Mouse (Mus musculus) stomach, postnatal 0 days (tissue): ENCODE data around the gene Olfr599. TPM values are rescaled to one million over a fixed set of nuclear protein-coding genes. Genes with fewer than 3 reads are reported as not detected.
"Not testable (repeated sequence)": the region's sequence is repeated elsewhere in the genome, so short reads cannot be mapped to it uniquely, and the experiment has no call there.

Experiments used
- ATAC-seq: fragments of 200-750 bp; cut with Nextera tagmentation; 2 replicates; pipeline ENCODE4 v1.8.0; 2017; ENCODE audit not compliant: low FRiP score, low TSS enrichment
- DNase-seq: peaks from one replicate; pipeline ENCODE4 v3.0.0-alpha.2; 2016; ENCODE audit warnings: low spot score
- H3K27ac ChIP-seq: fragments of 300-500 bp; sonication (generic); replicated peaks from 2 replicates; pipeline ENCODE4 v1.5.1; 2014; ENCODE audit warnings: mild to moderate bottlenecking, control low read depth
- H3K27me3 ChIP-seq: fragments of 300-500 bp; sonication (generic); 2 replicates; pipeline ENCODE4 v1.6.1; 2014; ENCODE audit warnings: low read length; ENCODE audit not compliant: control insufficient read depth, insufficient read depth
- H3K36me3 ChIP-seq: fragments of 300-500 bp; sonication (generic); 2 replicates; pipeline ENCODE4 v1.6.1; 2014; ENCODE audit warnings: low read length, mixed read lengths; ENCODE audit not compliant: control insufficient read depth, insufficient read depth
- H3K4me1 ChIP-seq: fragments of 300-500 bp; sonication (generic); replicated peaks from 2 replicates; pipeline ENCODE4 v1.6.1; 2014; ENCODE audit warnings: antibody characterized with exemption; ENCODE audit not compliant: control insufficient read depth, insufficient read depth
- H3K4me2 ChIP-seq: fragments of 300-500 bp; sonication (generic); replicated peaks from 2 replicates; pipeline ENCODE4 v1.6.1; 2014; ENCODE audit warnings: low read depth, mild to moderate bottlenecking, control low read depth, moderate library complexity
- H3K4me3 ChIP-seq: fragments of 300-500 bp; sonication (generic); 2 replicates; pipeline ENCODE4 v1.5.1; 2014; ENCODE audit warnings: low read depth, low read length, control low read depth
- H3K9ac ChIP-seq: fragments of 300-500 bp; sonication (generic); 2 replicates; pipeline ENCODE4 v1.6.1; 2014; ENCODE audit warnings: mild to moderate bottlenecking, low read length, control low read depth, mixed read lengths
- H3K9me3 ChIP-seq: fragments of 300-500 bp; sonication (generic); 2 replicates; pipeline ENCODE4 v1.6.1; 2016; ENCODE audit warnings: low read length; ENCODE audit not compliant: control insufficient read depth
- CTCF ChIP-seq: IDR thresholded peaks from 2 replicates; pipeline ENCODE4 v1.5.1; 2016; ENCODE audit warnings: antibody characterized with exemption, low read depth, mild to moderate bottlenecking, moderate library complexity
- EP300 ChIP-seq: optimal IDR thresholded peaks from 2 replicates; pipeline ENCODE3; 2016; ENCODE audit warnings: antibody characterized with exemption
- WGBS: fragments of 180-500 bp; shearing (Covaris S2); extraction: QIAGEN DNeasy Blood & Tissue Kit; methylation state at CpG from one replicate; pipeline ENCODE4 v1.1.7; 2014; 5-methylcytosine and 5-hydroxymethylcytosine counted together
- polyA plus RNA-seq: library from polyadenylated mRNA; unstranded; fragments of >200 nt; fragmentation: Nextera tagmentation; extraction: Ambion mirVana; gene quantifications from 2 replicates; pipeline ENCODE4 v1.2.1, GENCODE M21; 2015

The Olfr599 gene
- polyA plus RNA-seq = not detected in 2 replicates

DNA sequence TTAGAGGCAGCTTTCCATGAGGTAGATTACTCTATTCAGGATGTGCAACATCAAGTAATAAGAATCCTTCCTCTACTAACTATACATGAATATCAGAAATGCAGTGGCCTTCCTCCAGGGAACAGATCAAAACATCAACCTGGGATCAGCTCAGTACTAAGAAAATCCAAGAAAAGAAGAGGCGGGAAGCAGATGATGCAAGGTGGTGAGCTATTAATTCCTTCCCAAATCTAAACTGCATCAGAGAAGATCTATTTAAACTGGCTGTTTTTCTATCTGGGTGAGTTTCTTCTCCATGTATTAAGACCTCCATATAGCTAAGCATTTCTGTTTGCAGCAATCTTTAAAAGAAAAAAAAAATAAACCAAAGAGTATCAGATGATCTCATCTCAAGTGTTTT, at the start of gene Olfr599:
Olfr599 (plus strand) TSS at position 301 of the 400 bp plus-strand sequence.
- Histone ChIP-seq H3K9me3 (no peaks in the 10 kb centered on the region), H3K4me3 (no peak within 1 kb of the TSS), H3K9ac (no peak within 1 kb of the TSS), H3K27me3 (no peaks in the 10 kb centered on the region), H3K36me3 (no peaks in the 10 kb centered on the region), H3K4me1 (no peaks in the 10 kb centered on the region), H3K27ac (no peak within 1 kb of the TSS), H3K4me2 (no peak within 1 kb of the TSS)
- TF ChIP-seq CTCF = no peak
- no peak for TF ChIP-seq EP300
- DNase-seq = no peak
- no peak for ATAC-seq
- 90% methylated on average over 1 of the region's 1 CpGs for WGBS

- not testable (repeated sequence) for H3K4me1 ChIP-seq, H3K4me3 ChIP-seq, ATAC-seq, DNase-seq, H3K9ac ChIP-seq, H3K4me2 ChIP-seq, H3K9me3 ChIP-seq, H3K27ac ChIP-seq, H3K36me3 ChIP-seq, H3K27me3 ChIP-seq
- WGBS = 78% methylated on average over 2 of the region's 2 CpGs
Measured at GRCm38 (mm10) chr7:103305348-103305747, 30.4 kb upstream of the Olfr599 start, which contains the start of gene Olfr596. Olfr596 (plus strand) TSS chr7:103305648.

- 79% methylated on average over 2 of the region's 2 CpGs for WGBS
- H3K27ac ChIP-seq, H3K4me3 ChIP-seq, DNase-seq, ATAC-seq, H3K27me3 ChIP-seq, H3K9me3 ChIP-seq, H3K4me1 ChIP-seq, H3K9ac ChIP-seq, H3K36me3 ChIP-seq, H3K4me2 ChIP-seq: not testable (repeated sequence)
Measured at GRCm38 (mm10) chr7:103316015-103316414, 19.7 kb upstream of the Olfr599 start, which contains the start of gene Olfr597. Olfr597 (plus strand) TSS chr7:103316315.

GRCm38 (mm10) chr7:103323268-103323667, 12.4 kb upstream of the Olfr599 start, which contains the start of gene Olfr598:
Olfr598 (plus strand) TSS chr7:103323568.
- Histone ChIP-seq H3K9ac (no peak within 1 kb of the TSS), H3K27ac (no peak within 1 kb of the TSS), H3K27me3 (no peaks in the 10 kb centered on the region), H3K4me2 (no peak within 1 kb of the TSS), H3K36me3 (no peaks in the 10 kb centered on the region), H3K4me3 (no peak within 1 kb of the TSS), H3K9me3 (no peaks in the 10 kb centered on the region), H3K4me1 (no peaks in the 10 kb centered on the region)
- no peak for DNase-seq
- TF ChIP-seq CTCF = no peak
- TF ChIP-seq EP300 = no peak
- no peak for ATAC-seq

DNA sequence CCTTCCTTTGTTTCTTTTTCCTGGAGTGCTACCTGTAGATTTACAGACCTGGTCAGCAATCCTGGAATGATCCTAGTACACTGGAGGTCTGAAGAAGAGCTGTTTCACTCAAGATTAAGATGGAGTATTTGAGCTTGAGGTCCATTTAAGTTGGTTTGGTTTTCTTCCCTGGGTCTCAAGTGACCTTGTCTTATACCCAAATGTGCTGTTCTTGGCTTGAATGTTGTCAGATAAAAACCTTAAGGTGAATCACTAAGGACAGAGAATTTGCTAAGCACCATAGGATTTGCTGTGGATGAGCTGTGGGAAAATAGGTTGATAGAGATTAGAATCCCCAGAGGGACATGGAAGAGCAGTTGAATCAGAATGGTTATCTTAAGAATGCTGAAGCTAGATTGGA, 13.9 kb downstream of the Olfr599 start, which contains the start of gene Olfr600:
Olfr600 (minus strand) TSS at position 101 of the 400 bp plus-strand sequence.
- no peak within 1 kb of the TSS for H3K27ac ChIP-seq
- H3K4me1 ChIP-seq = no peaks in the 10 kb centered on the region
- no peak within 1 kb of the TSS for H3K4me3 ChIP-seq
- H3K9ac ChIP-seq = no peak within 1 kb of the TSS
- no peaks in the 10 kb centered on the region for H3K27me3 ChIP-seq
- H3K36me3 ChIP-seq = no peaks in the 10 kb centered on the region
- ATAC-seq = no peak
- H3K4me2 ChIP-seq = no peak within 1 kb of the TSS
- TF ChIP-seq EP300 (no peak), CTCF (no peak)
- no peaks in the 10 kb centered on the region for H3K9me3 ChIP-seq
- DNase-seq = no peak

DNA sequence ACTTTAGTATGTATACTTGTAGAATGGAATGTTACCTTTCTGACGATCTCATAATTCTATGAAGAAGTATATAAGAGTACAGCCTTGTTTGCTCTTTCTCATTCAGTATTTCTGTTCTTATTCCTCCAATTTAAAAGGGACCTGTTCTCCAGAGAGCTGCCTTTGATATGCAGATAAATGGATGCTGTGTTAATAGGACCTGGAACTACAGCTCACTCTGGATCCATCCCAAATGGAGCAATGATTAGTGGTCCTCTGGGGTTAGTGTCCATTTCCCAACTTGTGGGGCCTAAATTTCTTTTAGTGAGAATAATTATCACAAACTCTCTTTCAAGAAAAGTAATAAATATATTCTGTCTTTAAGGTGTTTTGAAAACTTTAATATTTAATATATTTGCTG, 26.8 kb downstream of the Olfr599 start, which contains the start of gene Olfr601:
Olfr601 (minus strand) TSS at position 101 of the 400 bp plus-strand sequence.
- DNase-seq (no peak), ATAC-seq (no peak)
- H3K4me2 ChIP-seq = no peak within 1 kb of the TSS
- H3K36me3 ChIP-seq = no peaks in the 10 kb centered on the region
- H3K27me3 ChIP-seq = no peaks in the 10 kb centered on the region
- H3K9ac ChIP-seq = no peak within 1 kb of the TSS
- 79% methylated on average over 1 of the region's 1 CpGs for WGBS
- no peaks in the 10 kb centered on the region for H3K9me3 ChIP-seq
- H3K27ac ChIP-seq = no peak within 1 kb of the TSS
- H3K4me1 ChIP-seq = no peaks in the 10 kb centered on the region
- TF ChIP-seq EP300 (no peak), CTCF (no peak)
- no peak within 1 kb of the TSS for H3K4me3 ChIP-seq
